In genomic region chr10:118121937-118122285, GRCm38 (mm10) we compare ENCODE assay signal across 9 mouse cellular contexts. TPM values are rescaled to one million over a fixed set of nuclear protein-coding genes. Genes with fewer than 3 reads are reported as not detected.
A peak's percentile ranks its signal among the peaks of the same experiment; 100 is the strongest.
DNase-seq lines count a peak whose midpoint lies in the region; ATAC-seq and TF ChIP-seq lines count a peak whose summit lies in the region.
"Had no signal": no experiment of that assay in that cellular context is flagged by ENCODE, and none has a peak within 500 bp of the region (broad histone marks: within the 10 kb centered on the region; RNA-seq: fewer than 3 reads in every experiment).

No protein-coding gene starts in this region.

- WGBS in embryonic facial prominence, embryonic 15.5 days, result 29% methylated on average over 13 of the region's 13 CpGs

- no peak overlapping the region; the same call in 1 of the 2 replicates for H3K4me2 ChIP-seq in embryonic facial prominence, embryonic 15.5 days (replicated peaks)

- H3K9me3 ChIP-seq in embryonic facial prominence, embryonic 15.5 days (replicated peaks), result no peaks in the 10 kb centered on the region

- TF ChIP-seq CTCF in layer of hippocampus, adult 2 months (conservative IDR thresholded peaks at IDR 0.05), result no peak

- H3K4me1 ChIP-seq in embryonic facial prominence, embryonic 15.5 days, result 0 out of 2 replicates have a peak, but pooled peaks cover 5% of the 10 kb centered on the region

- no peak overlapping the region for H3K9ac ChIP-seq in embryonic facial prominence, embryonic 15.5 days

- DNase-seq in gastrocnemius, postnatal 10 days, result peak; percentile 13
- no peak for DNase-seq in gastrocnemius, adult 8-10 months (ENCODE audit: low spot score in 2 of 2)
- DNase-seq in CD4-positive helper T cell, adult 2 months (ENCODE audit: low read depth, low spot score), result peak; percentile 54
- DNase-seq in layer of hippocampus, adult 2 months (ENCODE audit: low spot score in 2 of 2), result peak; percentile 19 to 46
- DNase-seq in retina, postnatal 1 day, result peak; percentile 48
- DNase-seq in adipocyte (ENCODE audit: low spot score), result no peak
- no peak for DNase-seq in ovary, postnatal 36 days (ENCODE audit: low spot score)

- peak overlapping the region; percentile 34; the same call in 1 of the 2 replicates for H3K27ac ChIP-seq in embryonic facial prominence, embryonic 15.5 days (replicated peaks)
- peak overlapping the region; percentile 74; the same call in 1 of the 2 replicates for H3K27ac ChIP-seq in layer of hippocampus, adult 2 months

- ATAC-seq in embryonic facial prominence, embryonic 15.5 days (ENCODE audit: insufficient number of reproducible peaks, low FRiP score, low TSS enrichment, low read depth), result peak; percentile 79

- no peaks in the 10 kb centered on the region for H3K36me3 ChIP-seq in embryonic facial prominence, embryonic 15.5 days
- H3K36me3 ChIP-seq: G1E had no signal

- no peak overlapping the region for H3K4me3 ChIP-seq in embryonic facial prominence, embryonic 15.5 days (replicated peaks)
- H3K4me3 ChIP-seq in layer of hippocampus, adult 2 months, result no peak overlapping the region

- no peaks in the 10 kb centered on the region for H3K27me3 ChIP-seq in embryonic facial prominence, embryonic 15.5 days

RNA-seq across cellular contexts. Expression of gene Mdm1, which starts 19.7 kb away (rescaled TPM):
- 1 to 10 TPM; 3.3 to 5.4 TPM for total RNA-seq in gastrocnemius, postnatal 10 days (2021)
- 1 to 10 TPM; 1.1 to 1.8 (median 1.6) TPM for total RNA-seq in gastrocnemius, adult 8-10 months (2022)
- 32.6 and 42.1 TPM in 2 replicates for polyA plus RNA-seq in embryonic facial prominence, embryonic 15.5 days (2015; fragmentation: Nextera tagmentation; extraction: Ambion mirVana)
- total RNA-seq in layer of hippocampus, adult 2 months (2021), result 10 to 100 TPM in 1 of 2 experiments, 1 to 10 TPM in 1; 9.5 to 10.5 TPM

Comparison
In these comparisons a context has a peak if more than half of its experiments do, and no peak if none do; other contexts are left out.
1. DNase-seq: peak in gastrocnemius, postnatal 10 days (single experiment), CD4-positive helper T cell, adult 2 months (single experiment), layer of hippocampus, adult 2 months (2 of 2) and retina, postnatal 1 day (single experiment); none in gastrocnemius, adult 8-10 months (0 of 2), adipocyte (single experiment) and ovary, postnatal 36 days (single experiment).